Mouse (Mus musculus) stomach, postnatal 0 days (tissue): ENCODE data around the gene Zfp872. TPM values are rescaled to one million over a fixed set of nuclear protein-coding genes. Genes with fewer than 3 reads are reported as not detected.
"Not testable (repeated sequence)": the region's sequence is repeated elsewhere in the genome, so short reads cannot be mapped to it uniquely, and the experiment has no call there.

Source experiments
- ATAC-seq: fragments of 200-750 bp; cut with Nextera tagmentation; 2 replicates; pipeline ENCODE4 v1.8.0; 2017; ENCODE audit not compliant: low FRiP score, low TSS enrichment
- DNase-seq: peaks from one replicate; pipeline ENCODE4 v3.0.0-alpha.2; 2016; ENCODE audit warnings: low spot score
- H3K27ac ChIP-seq: fragments of 300-500 bp; sonication (generic); replicated peaks from 2 replicates; pipeline ENCODE4 v1.5.1; 2014; ENCODE audit warnings: mild to moderate bottlenecking, control low read depth
- H3K27me3 ChIP-seq: fragments of 300-500 bp; sonication (generic); 2 replicates; pipeline ENCODE4 v1.6.1; 2014; ENCODE audit warnings: low read length; ENCODE audit not compliant: control insufficient read depth, insufficient read depth
- H3K36me3 ChIP-seq: fragments of 300-500 bp; sonication (generic); 2 replicates; pipeline ENCODE4 v1.6.1; 2014; ENCODE audit warnings: low read length, mixed read lengths; ENCODE audit not compliant: control insufficient read depth, insufficient read depth
- H3K4me1 ChIP-seq: fragments of 300-500 bp; sonication (generic); replicated peaks from 2 replicates; pipeline ENCODE4 v1.6.1; 2014; ENCODE audit warnings: antibody characterized with exemption; ENCODE audit not compliant: control insufficient read depth, insufficient read depth
- H3K4me2 ChIP-seq: fragments of 300-500 bp; sonication (generic); replicated peaks from 2 replicates; pipeline ENCODE4 v1.6.1; 2014; ENCODE audit warnings: low read depth, mild to moderate bottlenecking, control low read depth, moderate library complexity
- H3K4me3 ChIP-seq: fragments of 300-500 bp; sonication (generic); 2 replicates; pipeline ENCODE4 v1.5.1; 2014; ENCODE audit warnings: low read depth, low read length, control low read depth
- H3K9ac ChIP-seq: fragments of 300-500 bp; sonication (generic); 2 replicates; pipeline ENCODE4 v1.6.1; 2014; ENCODE audit warnings: mild to moderate bottlenecking, low read length, control low read depth, mixed read lengths
- H3K9me3 ChIP-seq: fragments of 300-500 bp; sonication (generic); 2 replicates; pipeline ENCODE4 v1.6.1; 2016; ENCODE audit warnings: low read length; ENCODE audit not compliant: control insufficient read depth
- CTCF ChIP-seq: IDR thresholded peaks from 2 replicates; pipeline ENCODE4 v1.5.1; 2016; ENCODE audit warnings: antibody characterized with exemption, low read depth, mild to moderate bottlenecking, moderate library complexity
- EP300 ChIP-seq: optimal IDR thresholded peaks from 2 replicates; pipeline ENCODE3; 2016; ENCODE audit warnings: antibody characterized with exemption
- WGBS: fragments of 180-500 bp; shearing (Covaris S2); extraction: QIAGEN DNeasy Blood & Tissue Kit; methylation state at CpG from one replicate; pipeline ENCODE4 v1.1.7; 2014; 5-methylcytosine and 5-hydroxymethylcytosine counted together
- polyA plus RNA-seq: library from polyadenylated mRNA; unstranded; fragments of >200 nt; fragmentation: Nextera tagmentation; extraction: Ambion mirVana; gene quantifications from 2 replicates; pipeline ENCODE4 v1.2.1, GENCODE M21; 2015

The Zfp872 gene
- polyA plus RNA-seq, 1 experiment from 2014 or later: 0.47 TPM

GRCm38 (mm10) chr9:22149426-22150248, 38.3 kb upstream of the Zfp872 start:
- no peak overlapping the region for H3K4me3 ChIP-seq
- ATAC-seq (peak; percentile 82), DNase-seq (peak; percentile 56)
- no peak overlapping the region for H3K27ac ChIP-seq
- H3K4me2 ChIP-seq: no peak overlapping the region
- H3K27me3 ChIP-seq: no peaks in the 10 kb centered on the region
- no peaks in the 10 kb centered on the region for H3K9me3 ChIP-seq
- no peak overlapping the region for H3K9ac ChIP-seq
- no peaks in the 10 kb centered on the region for H3K36me3 ChIP-seq
- no peaks in the 10 kb centered on the region for H3K4me1 ChIP-seq
- 74% methylated on average over 20 of the region's 20 CpGs for whole genome bisulfite sequencing
- no peak for TF ChIP-seq EP300
- TF ChIP-seq CTCF: no peak

DNA sequence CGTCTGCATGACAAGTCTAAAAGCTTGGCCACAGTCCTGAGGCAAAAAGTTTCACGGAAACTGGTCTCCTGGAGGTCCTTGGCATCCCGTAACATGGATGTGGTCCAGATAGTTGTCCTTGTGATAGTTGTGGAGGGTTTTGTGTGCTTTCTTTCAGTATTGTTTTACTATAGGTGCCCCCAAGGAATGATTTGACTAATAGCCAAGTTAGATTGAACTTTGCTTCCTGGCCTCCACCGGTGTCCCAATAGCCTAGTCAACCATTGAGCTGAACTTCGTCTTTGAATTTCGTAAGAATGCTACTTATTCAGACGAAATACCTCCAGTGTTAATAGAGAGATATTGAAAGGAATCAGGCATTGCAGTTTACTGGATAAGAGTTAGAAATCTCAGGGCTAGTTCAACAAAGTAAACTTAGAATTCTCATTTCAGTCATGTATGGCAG, 37.6 kb upstream of the Zfp872 start:
- not testable (repeated sequence) for H3K9me3 ChIP-seq, DNase-seq, H3K4me2 ChIP-seq, H3K27ac ChIP-seq, H3K27me3 ChIP-seq, H3K4me1 ChIP-seq, H3K36me3 ChIP-seq, H3K9ac ChIP-seq, H3K4me3 ChIP-seq, ATAC-seq
- WGBS: 85% methylated on average over 7 of the region's 7 CpGs

GRCm38 (mm10) chr9:22150946-22151345, 36.9 kb upstream of the Zfp872 start:
- Histone ChIP-seq H3K4me3 (no peak overlapping the region), H3K4me2 (no peak overlapping the region)

GRCm38 (mm10) chr9:22153810-22154209, 34.1 kb upstream of the Zfp872 start:
- H3K36me3 ChIP-seq: no peaks in the 10 kb centered on the region
- H3K4me2 ChIP-seq: no peak overlapping the region
- no peak overlapping the region for H3K27ac ChIP-seq
- H3K4me1 ChIP-seq: 0 out of 2 replicates have a peak, but pooled peaks cover 5% of the 10 kb centered on the region
- no peak overlapping the region for H3K4me3 ChIP-seq
- no peak overlapping the region for H3K9ac ChIP-seq
- ATAC-seq (no peak), DNase-seq (no peak)
- no peak for TF ChIP-seq EP300
- TF ChIP-seq CTCF: peak; percentile 14; the same call in 1 of the 2 replicates
- H3K9me3 ChIP-seq: no peaks in the 10 kb centered on the region
- WGBS: 91% methylated on average over 3 of the region's 3 CpGs
- H3K27me3 ChIP-seq: no peaks in the 10 kb centered on the region

More at GRCm38 (mm10) chr9:22150946-22151345, 36.9 kb upstream of the Zfp872 start:
- Histone ChIP-seq H3K9me3 (no peaks in the 10 kb centered on the region), H3K27me3 (no peaks in the 10 kb centered on the region), H3K36me3 (no peaks in the 10 kb centered on the region), H3K9ac (no peak overlapping the region), H3K27ac (no peak overlapping the region), H3K4me1 (no peaks in the 10 kb centered on the region)
- DNase-seq (no peak), ATAC-seq (no peak)
- WGBS: 51% methylated on average over 2 of the region's 2 CpGs
- TF ChIP-seq CTCF: no peak
- no peak for TF ChIP-seq EP300

DNA sequence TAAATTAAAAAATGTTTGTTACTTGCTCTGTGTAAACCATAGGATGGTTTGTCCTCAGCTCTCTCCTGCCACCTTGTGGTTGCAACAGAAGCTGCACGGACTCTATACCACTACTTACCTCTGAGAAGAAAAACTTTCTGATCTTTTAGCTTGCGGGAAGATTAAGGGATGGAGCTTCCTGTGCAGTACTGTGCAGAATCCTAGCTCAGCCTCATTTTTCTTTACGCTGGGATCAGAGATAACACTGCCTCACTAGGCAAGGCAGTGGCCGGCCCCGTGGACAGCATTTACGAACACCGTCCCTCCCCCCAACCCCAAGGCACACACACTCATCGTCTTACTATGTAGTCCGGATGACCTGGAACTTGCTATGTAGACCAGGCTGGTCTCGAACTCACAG, 32.3 kb upstream of the Zfp872 start:
- Histone ChIP-seq H3K4me2 (peak overlapping the region; percentile 27; the same call in 1 of the 2 replicates), H3K36me3 (no peaks in the 10 kb centered on the region), H3K4me3 (no peak overlapping the region), H3K27me3 (no peaks in the 10 kb centered on the region), H3K4me1 (0 out of 2 replicates have a peak, but pooled peaks cover 5% of the 10 kb centered on the region), H3K27ac (no peak overlapping the region), H3K9me3 (no peaks in the 10 kb centered on the region), H3K9ac (no peak overlapping the region; the same call in 1 of the 2 replicates)
- DNase-seq (peak; percentile 73), ATAC-seq (peak; percentile 22)
- 20% methylated on average over 10 of the region's 10 CpGs for WGBS
- peak; percentile 88 for TF ChIP-seq CTCF
- no peak for TF ChIP-seq EP300
